Mouse (Mus musculus): ENCODE data around the gene Hsbp1. TPM values are rescaled to one million over a fixed set of nuclear protein-coding genes. Genes with fewer than 3 reads are reported as not detected.

The Hsbp1 gene
- total RNA-seq, 1 experiment, result 98.9 TPM

- TF ChIP-seq MAFK (IDR thresholded peaks at IDR 0.05; ENCODE audit: insufficient read depth, low read depth, low read length), result no peak
- no peak for TF ChIP-seq CHD2 (IDR thresholded peaks at IDR 0.05; ENCODE audit: low read depth, low read length)
- TF ChIP-seq ZC3H11A (IDR thresholded peaks at IDR 0.05; ENCODE audit: borderline replicate concordance, low read depth, low read length), result no peak; the same call in 1 of the 2 replicates
- TF ChIP-seq ZNF384 (IDR thresholded peaks at IDR 0.05; ENCODE audit: low read depth, low read length), result no peak
- no peak for TF ChIP-seq HCFC1 (IDR thresholded peaks at IDR 0.05; ENCODE audit: borderline replicate concordance, insufficient read depth, low read length)
- H3K9ac ChIP-seq (ENCODE audit: insufficient read depth, low read depth, low read length, poor library complexity, severe bottlenecking), result no peak overlapping the region
- in situ Hi-C loops (cut with MboI; ENCODE audit: low sequenced_read_pairs in 2 of 2, unreplicated experiment in 2 of 2), result no loop called here
- no peak overlapping the region for H3K4me3 ChIP-seq (ENCODE audit: insufficient read depth in 1 of 2, low read depth in 1 of 2, low read length in 2 of 2, poor library complexity in 1 of 2, severe bottlenecking in 1 of 2)
- no peaks in the 10 kb centered on the region for H3K4me1 ChIP-seq (ENCODE audit: control insufficient read depth in 2 of 2, insufficient read depth in 2 of 2, low read length in 2 of 2, poor library complexity in 1 of 2)
- H3K9me3 ChIP-seq (ENCODE audit: control insufficient read depth, insufficient read depth, low read depth, low read length), result no peaks in the 10 kb centered on the region; the same call in 1 of the 2 replicates
- no peak overlapping the region for H3K27ac ChIP-seq (ENCODE audit: insufficient read depth, low read depth, low read length, poor library complexity, severe bottlenecking)
- DNase-seq (ENCODE audit: low read depth, low spot score), result peak; percentile 52
- no peaks in the 10 kb centered on the region for H3K36me3 ChIP-seq (ENCODE audit: control insufficient read depth, insufficient read depth, low read length, poor library complexity, severe bottlenecking)
Measured at GRCm38 (mm10) chr8:119311412-119311811, 32.9 kb upstream of the Hsbp1 start.

- in situ Hi-C loops (cut with MboI; ENCODE audit: low sequenced_read_pairs in 2 of 2, unreplicated experiment in 2 of 2), result no loop called here
- Histone ChIP-seq H3K4me3 (ENCODE audit: insufficient read depth in 1 of 2, low read depth in 1 of 2, low read length in 2 of 2, poor library complexity in 1 of 2, severe bottlenecking in 1 of 2) (no peak overlapping the region), H3K27ac (ENCODE audit: insufficient read depth, low read depth, low read length, poor library complexity, severe bottlenecking) (no peak overlapping the region), H3K9me3 (ENCODE audit: control insufficient read depth, insufficient read depth, low read depth, low read length) (no peaks in the 10 kb centered on the region), H3K4me1 (ENCODE audit: control insufficient read depth in 2 of 2, insufficient read depth in 2 of 2, low read length in 2 of 2, poor library complexity in 1 of 2) (no peaks in the 10 kb centered on the region), H3K36me3 (ENCODE audit: control insufficient read depth, insufficient read depth, low read length, poor library complexity, severe bottlenecking) (no peaks in the 10 kb centered on the region), H3K9ac (ENCODE audit: insufficient read depth, low read depth, low read length, poor library complexity, severe bottlenecking) (no peak overlapping the region)
- no peak for TF ChIP-seq HCFC1 (IDR thresholded peaks at IDR 0.05; ENCODE audit: borderline replicate concordance, insufficient read depth, low read length)
- peak; percentile 82 for TF ChIP-seq ZNF384 (IDR thresholded peaks at IDR 0.05; ENCODE audit: low read depth, low read length)
- no peak for DNase-seq (ENCODE audit: low read depth, low spot score)
Measured at GRCm38 (mm10) chr8:119323215-119323614, 21.1 kb upstream of the Hsbp1 start.

DNA sequence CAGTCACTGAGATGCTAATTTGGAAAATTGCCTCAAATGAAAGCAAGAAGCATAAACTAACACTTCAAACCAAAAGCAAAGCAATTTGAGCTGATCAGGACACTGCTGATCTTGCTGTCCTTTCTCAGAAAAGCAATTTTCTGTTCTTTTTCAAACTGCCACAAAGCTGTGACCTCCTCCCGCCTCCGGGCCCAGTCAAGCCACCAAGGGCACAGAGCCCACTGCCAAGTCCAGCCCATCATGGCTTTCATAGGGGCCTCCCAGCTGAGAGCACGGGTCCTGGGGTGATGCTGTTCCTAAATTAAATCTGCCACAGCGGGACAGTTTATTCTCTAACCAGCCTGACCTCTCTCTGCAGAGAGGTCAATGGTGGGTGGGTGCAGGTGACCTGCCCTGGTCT lies 4.7 kb upstream of the Hsbp1 start:
- Histone ChIP-seq H3K36me3 (ENCODE audit: control insufficient read depth, insufficient read depth, low read length, poor library complexity, severe bottlenecking) (no peaks in the 10 kb centered on the region), H3K4me3 (ENCODE audit: insufficient read depth in 1 of 2, low read depth in 1 of 2, low read length in 2 of 2, poor library complexity in 1 of 2, severe bottlenecking in 1 of 2) (no peak overlapping the region), H3K9me3 (ENCODE audit: control insufficient read depth, insufficient read depth, low read depth, low read length) (peaks cover 7% of the 10 kb centered on the region; the same call in 1 of the 2 replicates), H3K4me1 (ENCODE audit: control insufficient read depth in 2 of 2, insufficient read depth in 2 of 2, low read length in 2 of 2, poor library complexity in 1 of 2) (no peaks in the 10 kb centered on the region), H3K9ac (ENCODE audit: insufficient read depth, low read depth, low read length, poor library complexity, severe bottlenecking) (no peak overlapping the region), H3K27ac (ENCODE audit: insufficient read depth, low read depth, low read length, poor library complexity, severe bottlenecking) (no peak overlapping the region)
- in situ Hi-C loops (cut with MboI; ENCODE audit: low sequenced_read_pairs in 2 of 2, unreplicated experiment in 2 of 2), result no loop called here
- DNase-seq (ENCODE audit: low read depth, low spot score), result no peak
- no peak for TF ChIP-seq CHD2 (IDR thresholded peaks at IDR 0.05; ENCODE audit: low read depth, low read length)
- no peak for TF ChIP-seq HCFC1 (IDR thresholded peaks at IDR 0.05; ENCODE audit: borderline replicate concordance, insufficient read depth, low read length)
- TF ChIP-seq ZC3H11A (IDR thresholded peaks at IDR 0.05; ENCODE audit: borderline replicate concordance, low read depth, low read length), result no peak
- no peak for TF ChIP-seq MAFK (IDR thresholded peaks at IDR 0.05; ENCODE audit: insufficient read depth, low read depth, low read length)
- TF ChIP-seq ZNF384 (IDR thresholded peaks at IDR 0.05; ENCODE audit: low read depth, low read length), result no peak

DNA sequence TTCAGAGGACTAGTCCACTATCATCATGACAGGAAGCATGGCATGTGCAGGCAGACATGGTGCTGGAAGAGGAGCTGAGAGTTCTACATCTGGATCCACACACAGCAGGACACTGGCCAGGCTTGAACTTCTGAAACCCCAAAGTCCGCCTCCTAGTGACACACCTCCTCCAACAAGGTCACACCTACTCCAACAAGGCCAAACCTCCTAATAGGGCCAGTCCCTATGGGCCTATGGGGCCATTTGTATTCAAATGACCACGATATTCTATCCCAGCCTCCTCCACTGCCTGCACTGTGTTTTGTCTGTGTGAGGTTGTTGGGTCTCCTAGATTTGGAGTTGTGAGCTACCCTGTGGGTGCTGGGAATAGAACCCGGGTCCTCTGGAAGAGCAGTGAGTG lies 682 bp upstream of the Hsbp1 start:
- no peak overlapping the region for H3K27ac ChIP-seq (ENCODE audit: insufficient read depth, low read depth, low read length, poor library complexity, severe bottlenecking)
- in situ Hi-C loops (cut with MboI; ENCODE audit: low sequenced_read_pairs in 2 of 2, unreplicated experiment in 2 of 2), result no loop called here

More for the DNA sequence above, 682 bp upstream of the Hsbp1 start:
- Histone ChIP-seq H3K4me1 (ENCODE audit: control insufficient read depth in 2 of 2, insufficient read depth in 2 of 2, low read length in 2 of 2, poor library complexity in 1 of 2) (no peaks in the 10 kb centered on the region), H3K9ac (ENCODE audit: insufficient read depth, low read depth, low read length, poor library complexity, severe bottlenecking) (no peak overlapping the region), H3K36me3 (ENCODE audit: control insufficient read depth, insufficient read depth, low read length, poor library complexity, severe bottlenecking) (peaks cover 16% of the 10 kb centered on the region), H3K4me3 (ENCODE audit: insufficient read depth in 1 of 2, low read depth in 1 of 2, low read length in 2 of 2, poor library complexity in 1 of 2, severe bottlenecking in 1 of 2) (no peak overlapping the region), H3K9me3 (ENCODE audit: control insufficient read depth, insufficient read depth, low read depth, low read length) (peaks cover 1% of the 10 kb centered on the region; the same call in 1 of the 2 replicates)
- no peak for TF ChIP-seq MAFK (IDR thresholded peaks at IDR 0.05; ENCODE audit: insufficient read depth, low read depth, low read length)
- no peak for TF ChIP-seq CHD2 (IDR thresholded peaks at IDR 0.05; ENCODE audit: low read depth, low read length)
- TF ChIP-seq HCFC1 (IDR thresholded peaks at IDR 0.05; ENCODE audit: borderline replicate concordance, insufficient read depth, low read length), result no peak
- TF ChIP-seq ZNF384 (IDR thresholded peaks at IDR 0.05; ENCODE audit: low read depth, low read length), result no peak
- TF ChIP-seq ZC3H11A (IDR thresholded peaks at IDR 0.05; ENCODE audit: borderline replicate concordance, low read depth, low read length), result no peak
- DNase-seq (ENCODE audit: low read depth, low spot score), result no peak

Measured in ES-E14 (cell line).